Mouse (Mus musculus): ENCODE data around the gene Sema3a.
"Not testable (repeated sequence)": the region's sequence is repeated elsewhere in the genome, so short reads cannot be mapped to it uniquely, and the experiment has no call there.

Sema3a gene

DNA sequence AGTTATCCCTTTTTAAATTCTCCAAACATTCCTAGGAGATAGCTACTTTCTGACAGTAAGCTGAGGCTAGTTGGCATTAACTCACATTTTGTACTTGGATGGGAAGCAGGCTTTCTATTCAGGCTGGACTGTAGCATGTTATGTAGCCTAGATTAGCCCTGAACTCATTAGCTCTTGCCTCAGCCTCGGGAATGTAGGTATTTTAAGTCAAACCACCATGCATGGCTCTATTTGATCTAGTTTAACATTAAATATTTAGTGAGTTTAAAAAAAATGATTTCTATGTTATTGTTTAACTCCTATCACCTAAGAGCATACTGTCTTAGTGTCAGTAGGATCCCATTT, 423.0 kb downstream of the Sema3a start:
- no peak for DNase-seq (ENCODE audit: extremely low spot score)

GRCm38 (mm10) chr5:13549080-13549479, 423.9 kb downstream of the Sema3a start:
- no peak for DNase-seq (ENCODE audit: extremely low spot score)

GRCm38 (mm10) chr5:13550953-13551352, 425.7 kb downstream of the Sema3a start:
- no peak for DNase-seq (ENCODE audit: extremely low spot score)

DNA sequence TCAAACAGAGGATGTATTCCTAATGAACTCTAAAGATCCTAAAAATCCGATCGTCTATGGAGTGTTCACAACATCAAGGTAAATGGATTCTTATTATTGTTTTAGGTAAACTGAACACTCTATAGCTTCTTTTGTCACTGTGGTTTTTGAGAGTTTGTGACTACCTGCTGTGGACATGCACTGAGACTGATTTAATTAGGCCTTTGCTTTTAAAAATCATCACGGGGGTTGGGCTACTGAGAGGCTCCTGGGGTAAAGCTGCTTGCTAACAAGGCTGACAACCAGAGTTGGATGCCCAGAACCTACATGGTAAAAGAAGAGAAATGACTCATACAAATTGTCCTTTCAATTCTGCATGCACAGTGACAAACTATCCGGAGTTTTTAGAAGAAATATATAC, 432.0 kb downstream of the Sema3a start:
- no peak for DNase-seq (ENCODE audit: extremely low spot score)

GRCm38 (mm10) chr5:13573867-13574266, 448.7 kb downstream of the Sema3a start:
- DNase-seq (ENCODE audit: extremely low spot score): no peak

- DNase-seq (ENCODE audit: extremely low spot score): no peak
These were observed 453.9 kb downstream of the Sema3a start for GRCm38 (mm10) chr5:13579123-13579522.

DNA sequence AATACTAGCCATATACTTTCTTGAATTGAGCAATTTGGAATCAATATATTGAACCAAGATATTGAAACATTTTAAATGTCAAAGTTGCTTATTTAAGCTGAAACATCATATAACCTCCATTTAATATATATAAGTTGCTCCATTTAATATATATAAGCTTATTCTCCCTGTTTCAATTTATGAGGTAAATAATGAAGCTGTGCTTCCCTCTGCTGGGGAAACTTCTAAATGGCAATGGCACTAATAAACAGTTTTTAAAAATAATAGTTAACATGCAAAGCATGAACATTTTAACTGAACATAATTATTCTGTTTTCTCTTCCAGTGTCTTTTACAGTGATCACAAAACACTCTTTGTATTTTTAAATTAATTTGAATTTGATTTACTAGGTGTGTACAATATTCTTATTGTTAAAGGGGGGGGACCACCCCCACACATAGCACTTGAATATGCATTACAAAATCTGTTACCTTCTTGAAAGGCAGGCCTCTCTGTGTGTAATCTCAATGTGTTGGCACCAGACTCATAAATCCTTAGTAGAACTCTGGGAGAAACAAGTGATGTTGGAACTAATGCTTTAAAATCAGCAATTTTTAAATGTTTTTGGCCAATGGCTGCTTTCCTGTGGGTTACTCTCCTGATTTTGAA, 460.5 kb downstream of the Sema3a start:
- DNase-seq (ENCODE audit: extremely low spot score): no peak

- DNase-seq (ENCODE audit: extremely low spot score): no peak
These were observed 469.2 kb downstream of the Sema3a start for GRCm38 (mm10) chr5:13594422-13594821.

GRCm38 (mm10) chr5:13611631-13612030, 486.4 kb downstream of the Sema3a start:
- no peak for DNase-seq (ENCODE audit: extremely low spot score)

- DNase-seq (ENCODE audit: extremely low spot score): no peak
These were observed 486.9 kb downstream of the Sema3a start for GRCm38 (mm10) chr5:13612088-13612487.

DNA sequence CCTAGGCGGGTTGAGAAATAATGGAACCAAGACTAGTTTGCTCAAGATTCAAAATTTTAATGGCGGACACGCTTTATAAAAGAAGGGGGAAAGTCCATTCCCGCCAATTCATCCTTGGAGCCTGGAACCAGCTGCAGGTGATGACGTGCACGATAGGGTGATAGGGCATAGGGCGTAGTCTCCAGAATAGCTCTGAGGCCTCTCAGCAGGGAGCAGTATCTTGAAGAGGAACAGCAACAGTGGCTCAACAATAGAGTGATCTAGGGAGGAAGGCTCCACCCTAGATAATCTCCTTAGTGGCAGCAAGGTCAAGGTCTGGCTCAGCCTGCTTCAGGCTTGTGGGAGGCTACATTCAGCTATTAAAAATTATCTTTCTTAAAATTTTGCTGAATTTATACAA, 489.4 kb downstream of the Sema3a start:
- not testable (repeated sequence) for DNase-seq (ENCODE audit: extremely low spot score)

DNA sequence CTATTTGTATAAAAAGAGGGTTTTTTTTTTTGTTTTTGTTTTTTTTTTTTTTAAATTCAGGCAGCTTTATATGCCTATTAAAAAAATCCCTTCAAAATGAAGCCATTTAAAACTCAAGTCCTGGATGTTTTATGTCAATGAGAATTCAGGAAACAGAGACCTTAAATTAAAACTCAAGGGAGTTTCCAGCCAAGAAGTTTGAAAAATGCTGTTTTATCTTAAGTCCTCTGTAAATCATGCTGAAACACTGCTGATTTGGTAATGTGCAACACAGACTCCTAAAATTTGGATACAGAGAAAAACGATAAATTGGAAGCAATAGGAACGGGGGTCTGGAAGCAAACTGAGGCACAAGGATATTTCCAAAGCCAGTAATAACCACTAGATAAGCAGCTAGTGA, 490.7 kb downstream of the Sema3a start:
- DNase-seq (ENCODE audit: extremely low spot score): no peak

GRCm38 (mm10) chr5:13622578-13622977, 497.4 kb downstream of the Sema3a start:
- DNase-seq (ENCODE audit: extremely low spot score): no peak

- DNase-seq (ENCODE audit: extremely low spot score): no peak
These were observed 499.5 kb downstream of the Sema3a start for GRCm38 (mm10) chr5:13624754-13625153.

GRCm38 (mm10) chr5:13626093-13626492, 500.9 kb downstream of the Sema3a start:
- no peak for DNase-seq (ENCODE audit: extremely low spot score)

- peak; percentile 86 for DNase-seq (ENCODE audit: extremely low spot score)
These were observed 503.5 kb downstream of the Sema3a start for GRCm38 (mm10) chr5:13628606-13629311.

- peak; percentile 22 for DNase-seq (ENCODE audit: extremely low spot score)
These were observed 504.7 kb downstream of the Sema3a start for GRCm38 (mm10) chr5:13629916-13630315.

DNA sequence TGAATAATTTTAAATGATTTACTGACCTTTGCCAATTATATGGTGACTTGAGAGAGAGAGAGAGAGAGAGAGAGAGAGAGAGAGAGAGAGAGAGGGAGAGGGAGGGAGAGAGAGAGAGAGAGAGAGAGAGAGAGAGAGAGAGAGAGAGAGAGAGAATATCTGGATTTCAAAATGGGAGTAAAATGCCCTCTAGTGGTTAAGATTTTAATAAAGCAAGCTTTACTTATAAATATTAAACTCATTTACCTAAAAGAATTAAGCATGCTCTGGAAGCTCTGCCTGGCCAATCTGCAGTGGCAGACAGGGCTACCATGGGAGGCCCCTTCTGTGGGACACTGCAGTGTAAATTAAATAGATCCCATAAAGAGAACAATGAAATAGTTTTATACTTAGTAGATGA, 505.5 kb downstream of the Sema3a start:
- DNase-seq (ENCODE audit: extremely low spot score): no peak

GRCm38 (mm10) chr5:13636237-13636636, 511.0 kb downstream of the Sema3a start:
- DNase-seq (ENCODE audit: extremely low spot score): no peak
